Mouse (Mus musculus) stomach, embryonic 14.5 days (tissue): ENCODE measurements around the gene Gm20388. TPM values are rescaled to one million over a fixed set of nuclear protein-coding genes. Genes with fewer than 3 reads are reported as not detected.

Experiments used
- ATAC-seq: fragments of 200-750 bp; cut with Nextera tagmentation; 2 replicates; pipeline ENCODE4 v1.8.0; 2017; ENCODE audit warnings: low read depth, moderate TSS enrichment; ENCODE audit not compliant: insufficient number of reproducible peaks, insufficient read depth, low FRiP score
- H3K27ac ChIP-seq: fragments of 300-500 bp; sonication (generic); 2 replicates; pipeline ENCODE4 v1.5.1; 2014; ENCODE audit warnings: mild to moderate bottlenecking, low read length, moderate library complexity, mixed read lengths
- H3K27me3 ChIP-seq: fragments of 300-500 bp; sonication (generic); 2 replicates; pipeline ENCODE4 v1.6.1; 2014; ENCODE audit warnings: low read length, control low read depth, mixed read lengths; ENCODE audit not compliant: control insufficient read depth, insufficient read depth
- H3K36me3 ChIP-seq: fragments of 300-500 bp; sonication (generic); 2 replicates; pipeline ENCODE4 v1.6.1; 2014; ENCODE audit warnings: mild to moderate bottlenecking, control low read depth, low read length, moderate library complexity, mixed read lengths; ENCODE audit not compliant: control insufficient read depth, insufficient read depth
- H3K4me1 ChIP-seq: fragments of 300-500 bp; sonication (generic); 2 replicates; pipeline ENCODE4 v1.6.1; 2014; ENCODE audit warnings: low read length, control low read depth, mixed read lengths; ENCODE audit not compliant: control insufficient read depth, insufficient read depth
- H3K4me2 ChIP-seq: fragments of 300-500 bp; sonication (generic); replicated peaks from 2 replicates; pipeline ENCODE4 v1.6.1; 2014; ENCODE audit warnings: low read depth, low read length, control low read depth
- H3K4me3 ChIP-seq: fragments of 300-500 bp; sonication (generic); 2 replicates; pipeline ENCODE4 v1.5.1; 2014; ENCODE audit warnings: low read depth, low read length, control low read depth
- H3K9ac ChIP-seq: fragments of 300-500 bp; sonication (generic); replicated peaks from 2 replicates; pipeline ENCODE4 v1.6.1; 2014; ENCODE audit warnings: low read depth, mild to moderate bottlenecking, control low read depth, low read length, moderate library complexity, mixed read lengths
- H3K9me3 ChIP-seq: fragments of 300-500 bp; sonication (generic); 2 replicates; pipeline ENCODE4 v1.6.1; 2016; ENCODE audit warnings: low read depth, low read length, control low read depth; ENCODE audit not compliant: control insufficient read depth
- WGBS: fragments of 180-500 bp; shearing (Covaris S2); extraction: QIAGEN DNeasy Blood & Tissue Kit; methylation state at CpG from one replicate; pipeline ENCODE4 v1.1.7; 2014; 5-methylcytosine and 5-hydroxymethylcytosine counted together
- polyA plus RNA-seq: library from polyadenylated mRNA; unstranded; fragments of >200 nt; fragmentation: Nextera tagmentation; extraction: Ambion mirVana; gene quantifications from 2 replicates; pipeline ENCODE4 v1.2.1, GENCODE M21; 2014

The Gm20388 gene
- polyA plus RNA-seq, 1 experiment from 2014 or later, result 11.4 TPM

DNA sequence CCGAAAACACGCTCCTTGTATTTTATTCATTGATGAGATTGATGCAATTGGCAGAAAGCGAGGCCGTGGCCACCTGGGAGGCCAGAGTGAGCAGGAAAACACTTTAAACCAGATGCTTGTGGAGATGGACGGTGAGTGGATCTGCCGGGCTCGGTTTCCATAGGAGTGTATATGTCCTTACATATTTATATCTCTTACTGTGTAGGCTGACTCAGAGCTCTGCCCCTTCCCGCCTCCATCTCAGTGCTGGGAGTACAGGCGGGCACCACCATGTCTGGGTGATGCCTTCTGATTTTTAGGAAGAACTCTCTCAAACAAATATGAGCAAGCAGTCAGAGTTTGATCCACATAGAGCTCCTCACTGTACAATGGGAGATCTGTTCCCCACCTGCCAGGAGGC lies 3582.3 kb downstream of the Gm20388 start:
- Histone ChIP-seq H3K4me2 (no peak overlapping the region), H3K36me3 (peaks cover 85% of the 10 kb centered on the region), H3K4me1 (no peaks in the 10 kb centered on the region), H3K9me3 (no peaks in the 10 kb centered on the region), H3K27me3 (no peaks in the 10 kb centered on the region), H3K9ac (no peak overlapping the region), H3K27ac (no peak overlapping the region), H3K4me3 (no peak overlapping the region)
- no peak for ATAC-seq
- WGBS, result 96% methylated on average over 9 of the region's 9 CpGs

DNA sequence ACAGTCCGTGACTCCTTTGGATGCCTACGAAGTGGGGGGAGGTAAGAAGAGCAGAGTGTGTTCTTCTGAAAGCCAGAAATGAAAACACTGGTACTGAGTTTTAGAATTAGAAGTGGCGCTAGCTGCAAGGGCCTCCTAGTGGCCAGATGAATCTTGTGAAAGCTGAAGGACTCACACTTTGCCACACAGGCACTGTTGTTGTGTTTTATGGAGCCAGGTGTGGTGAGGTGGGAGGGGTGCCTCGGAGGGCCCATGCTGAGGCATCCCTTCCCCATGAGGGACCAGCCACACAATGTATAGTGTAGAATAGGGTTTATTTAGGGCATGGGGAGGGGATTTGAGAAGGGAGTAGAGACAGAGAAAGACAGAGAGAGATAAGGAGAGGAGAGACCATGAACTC lies 3587.1 kb downstream of the Gm20388 start:
- H3K4me1 ChIP-seq, result no peaks in the 10 kb centered on the region
- no peak overlapping the region for H3K4me3 ChIP-seq
- no peak overlapping the region for H3K4me2 ChIP-seq
- no peak for ATAC-seq
- H3K27me3 ChIP-seq, result no peaks in the 10 kb centered on the region
- 86% methylated on average over 4 of the region's 4 CpGs for WGBS
- H3K36me3 ChIP-seq, result peaks cover 88% of the 10 kb centered on the region
- no peak overlapping the region for H3K9ac ChIP-seq
- no peak overlapping the region for H3K27ac ChIP-seq
- H3K9me3 ChIP-seq, result no peaks in the 10 kb centered on the region

GRCm38 (mm10) chr8:123498963-123499362 lies 3588.3 kb downstream of the Gm20388 start:
- Histone ChIP-seq H3K9me3 (peaks cover 4% of the 10 kb centered on the region; the same call in 1 of the 2 replicates), H3K4me1 (no peaks in the 10 kb centered on the region), H3K4me2 (no peak overlapping the region), H3K27me3 (no peaks in the 10 kb centered on the region), H3K4me3 (no peak overlapping the region), H3K27ac (no peak overlapping the region), H3K9ac (no peak overlapping the region), H3K36me3 (peaks cover 88% of the 10 kb centered on the region)
- WGBS, result 87% methylated on average over 11 of the region's 11 CpGs
- no peak for ATAC-seq

DNA sequence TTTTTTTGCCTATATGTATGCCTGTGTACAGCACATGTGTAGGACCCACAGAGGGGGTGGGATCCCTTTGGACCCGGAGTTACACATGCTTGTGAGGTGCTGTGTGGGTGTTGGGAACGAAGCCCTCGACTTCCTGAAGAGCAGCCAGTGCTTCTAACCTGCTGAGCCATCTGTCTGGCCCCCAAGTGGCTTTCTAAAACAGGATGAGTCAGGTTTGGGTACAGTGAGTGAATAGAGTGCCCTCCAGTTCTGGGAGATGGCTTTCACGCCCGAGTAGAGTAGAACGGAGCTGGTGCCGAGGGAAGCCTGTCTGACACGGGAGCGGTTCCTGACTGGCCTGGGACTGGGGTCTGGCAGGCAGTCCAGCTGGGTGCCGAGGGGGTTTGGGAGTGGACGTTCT lies 3588.9 kb downstream of the Gm20388 start:
- peaks cover 85% of the 10 kb centered on the region for H3K36me3 ChIP-seq
- no peak overlapping the region for H3K4me2 ChIP-seq
- peaks cover 4% of the 10 kb centered on the region; the same call in 1 of the 2 replicates for H3K9me3 ChIP-seq
- H3K27ac ChIP-seq, result no peak overlapping the region
- no peak for ATAC-seq
- H3K9ac ChIP-seq, result no peak overlapping the region
- WGBS, result 91% methylated on average over 11 of the region's 11 CpGs
- H3K27me3 ChIP-seq, result no peaks in the 10 kb centered on the region
- no peak overlapping the region for H3K4me3 ChIP-seq
- no peaks in the 10 kb centered on the region for H3K4me1 ChIP-seq

DNA sequence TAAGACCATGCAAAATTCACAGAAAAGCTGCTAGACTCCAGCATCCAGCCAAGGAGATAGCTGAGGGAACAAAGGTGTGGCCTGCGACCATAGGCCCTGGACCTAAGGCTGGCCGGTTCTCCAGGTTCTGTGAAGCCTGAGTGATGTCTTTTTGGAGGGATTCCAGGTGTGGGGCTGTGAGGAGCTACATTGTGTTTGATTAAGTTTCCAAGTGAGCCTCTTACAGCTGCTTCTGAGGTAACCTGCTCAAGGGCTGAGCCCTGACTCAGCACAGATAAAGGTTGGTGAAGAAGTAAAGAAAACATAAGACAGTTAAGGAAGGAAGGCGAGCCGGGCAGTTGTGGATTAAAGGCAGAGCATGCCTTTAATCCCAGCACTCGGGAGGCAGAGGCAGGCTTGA lies 3591.6 kb downstream of the Gm20388 start:
- Histone ChIP-seq H3K4me3 (no peak overlapping the region), H3K4me2 (no peak overlapping the region), H3K9me3 (peaks cover 4% of the 10 kb centered on the region; the same call in 1 of the 2 replicates), H3K27ac (no peak overlapping the region), H3K36me3 (peaks cover 72% of the 10 kb centered on the region), H3K9ac (no peak overlapping the region), H3K4me1 (no peaks in the 10 kb centered on the region), H3K27me3 (no peaks in the 10 kb centered on the region)
- 89% methylated on average over 5 of the region's 5 CpGs for WGBS
- no peak for ATAC-seq

GRCm38 (mm10) chr8:123503801-123504467 lies 3593.3 kb downstream of the Gm20388 start:
- H3K4me1 ChIP-seq, result no peaks in the 10 kb centered on the region
- no peak overlapping the region for H3K9ac ChIP-seq
- ATAC-seq, result no peak
- H3K27me3 ChIP-seq, result no peaks in the 10 kb centered on the region
- no peak overlapping the region for H3K27ac ChIP-seq
- H3K36me3 ChIP-seq, result peaks cover 60% of the 10 kb centered on the region
- H3K4me3 ChIP-seq, result no peak overlapping the region
- no peak overlapping the region for H3K4me2 ChIP-seq
- 99% methylated on average over 6 of the region's 6 CpGs for WGBS
- H3K9me3 ChIP-seq, result peaks cover 4% of the 10 kb centered on the region; the same call in 1 of the 2 replicates

DNA sequence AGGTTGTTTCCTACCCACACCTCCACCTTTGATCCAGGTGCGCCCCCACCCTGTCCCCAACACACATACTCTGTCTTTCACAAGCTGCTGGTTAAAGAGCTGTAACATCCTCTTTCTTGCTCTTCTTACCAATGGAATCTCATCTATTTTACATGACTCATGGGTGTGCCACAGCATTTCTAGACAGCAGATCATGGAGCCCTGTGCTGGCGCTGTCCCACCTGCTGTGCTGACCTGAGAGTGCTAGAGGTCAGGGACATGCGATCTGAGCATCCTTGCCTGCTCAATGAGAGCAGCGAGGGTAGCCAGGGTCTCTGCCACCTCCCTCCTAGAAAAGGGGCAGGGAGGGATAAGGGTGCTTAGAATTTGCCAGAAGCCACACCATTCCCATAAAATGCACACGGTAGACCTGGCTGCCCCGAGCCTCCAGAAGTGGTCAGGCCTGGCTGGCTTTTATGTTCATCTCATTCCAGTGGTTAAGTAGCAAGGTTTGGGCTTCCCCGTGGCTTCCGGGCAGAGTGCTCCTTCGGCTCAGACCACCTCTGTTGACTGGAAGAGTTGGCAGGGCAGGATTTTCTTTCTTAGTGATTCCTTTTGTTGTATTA lies 3594.1 kb downstream of the Gm20388 start:
- no peaks in the 10 kb centered on the region for H3K4me1 ChIP-seq
- H3K36me3 ChIP-seq, result peaks cover 56% of the 10 kb centered on the region
- 92% methylated on average over 9 of the region's 9 CpGs for WGBS
- H3K4me2 ChIP-seq, result no peak overlapping the region
- no peak overlapping the region for H3K9ac ChIP-seq
- H3K27ac ChIP-seq, result no peak overlapping the region
- no peak for ATAC-seq
- no peak overlapping the region for H3K4me3 ChIP-seq
- no peaks in the 10 kb centered on the region for H3K27me3 ChIP-seq
- peaks cover 4% of the 10 kb centered on the region; the same call in 1 of the 2 replicates for H3K9me3 ChIP-seq

DNA sequence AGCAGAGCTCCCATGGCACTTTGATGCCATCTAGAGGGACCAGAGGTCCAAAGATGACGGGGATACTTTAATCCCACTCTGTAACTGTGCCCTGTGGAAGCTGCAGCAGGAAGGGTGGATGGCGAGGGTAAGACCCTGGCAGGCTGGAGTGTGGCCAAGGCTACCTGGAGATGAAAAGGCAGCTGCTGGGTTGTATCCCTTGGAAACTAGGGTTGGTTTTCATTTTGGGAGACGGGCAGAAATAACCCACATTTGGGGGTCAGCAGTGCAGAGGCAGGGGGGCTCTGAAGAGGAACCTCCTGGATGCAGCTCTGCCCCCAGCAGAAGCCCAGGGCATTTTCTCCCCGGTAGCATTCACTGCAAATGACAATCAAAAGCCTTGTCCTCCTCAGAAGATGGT lies 3594.6 kb downstream of the Gm20388 start:
- WGBS, result 80% methylated on average over 4 of the region's 4 CpGs
- H3K9me3 ChIP-seq, result peaks cover 4% of the 10 kb centered on the region; the same call in 1 of the 2 replicates
- H3K4me2 ChIP-seq, result no peak overlapping the region
- peaks cover 53% of the 10 kb centered on the region for H3K36me3 ChIP-seq
- no peak for ATAC-seq
- H3K4me1 ChIP-seq, result no peaks in the 10 kb centered on the region
- H3K9ac ChIP-seq, result no peak overlapping the region
- H3K27ac ChIP-seq, result no peak overlapping the region
- no peaks in the 10 kb centered on the region for H3K27me3 ChIP-seq
- H3K4me3 ChIP-seq, result no peak overlapping the region
